Mouse (Mus musculus) effector memory CD4-positive, alpha-beta T cell, adult 5 months (primary cell): ENCODE measurements around the gene Pias4. TPM values are rescaled to one million over a fixed set of nuclear protein-coding genes. Genes with fewer than 3 reads are reported as not detected.

ENCODE experiments used
- polyA plus RNA-seq: library from polyadenylated mRNA; unstranded; fragments of 100-300 nt; shearing (Covaris generic); gene quantifications from one replicate; pipeline ENCODE4 v1.2.1, GENCODE M21; 2017

The Pias4 gene
- 39.4 TPM for polyA plus RNA-seq

DNA sequence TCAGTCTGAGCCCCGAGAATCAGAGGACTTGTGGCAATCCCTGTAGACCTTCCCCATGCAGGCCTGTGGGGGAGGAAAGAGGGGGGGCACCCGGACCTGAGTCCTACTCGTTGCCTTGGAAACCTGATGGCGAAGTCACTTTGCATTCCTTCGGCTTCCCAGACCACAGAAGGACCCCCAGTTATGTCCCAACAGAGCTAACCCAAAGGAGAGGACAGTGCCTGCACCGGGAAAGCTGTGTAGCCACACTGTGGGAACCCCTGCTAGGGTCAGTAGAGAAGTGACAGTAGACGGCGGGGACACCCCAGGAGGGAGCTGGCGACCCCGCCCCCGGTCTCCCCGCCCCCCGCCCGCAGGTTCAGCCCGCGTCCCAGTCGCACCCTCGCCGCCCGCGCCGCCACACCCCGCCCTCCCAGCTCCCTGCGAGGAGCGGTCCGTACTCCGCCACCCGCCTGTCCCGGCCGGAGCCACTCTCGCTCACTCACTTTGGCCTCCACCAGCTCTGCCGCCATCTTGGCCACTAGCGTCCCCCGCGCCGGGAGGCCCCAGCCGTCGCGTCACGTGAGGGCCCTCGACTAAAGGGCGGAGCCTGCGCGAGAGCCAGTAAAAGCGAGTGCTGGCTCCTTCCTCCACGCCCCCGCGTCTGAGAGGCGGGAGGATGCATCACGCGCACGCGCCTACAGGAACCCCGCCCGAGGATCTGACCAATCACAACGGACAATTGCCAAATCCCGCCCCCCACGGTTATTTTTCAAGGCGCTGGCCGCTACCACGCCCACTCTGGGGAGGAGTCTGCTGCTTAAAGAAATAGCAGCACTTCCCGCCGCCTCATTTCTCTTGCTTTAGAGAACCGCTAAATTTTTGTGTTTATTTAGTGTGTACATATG, at the start of gene Pias4:
TSS of gene Pias4 (minus strand) at position 724 of the 887 bp plus-strand sequence.

DNA sequence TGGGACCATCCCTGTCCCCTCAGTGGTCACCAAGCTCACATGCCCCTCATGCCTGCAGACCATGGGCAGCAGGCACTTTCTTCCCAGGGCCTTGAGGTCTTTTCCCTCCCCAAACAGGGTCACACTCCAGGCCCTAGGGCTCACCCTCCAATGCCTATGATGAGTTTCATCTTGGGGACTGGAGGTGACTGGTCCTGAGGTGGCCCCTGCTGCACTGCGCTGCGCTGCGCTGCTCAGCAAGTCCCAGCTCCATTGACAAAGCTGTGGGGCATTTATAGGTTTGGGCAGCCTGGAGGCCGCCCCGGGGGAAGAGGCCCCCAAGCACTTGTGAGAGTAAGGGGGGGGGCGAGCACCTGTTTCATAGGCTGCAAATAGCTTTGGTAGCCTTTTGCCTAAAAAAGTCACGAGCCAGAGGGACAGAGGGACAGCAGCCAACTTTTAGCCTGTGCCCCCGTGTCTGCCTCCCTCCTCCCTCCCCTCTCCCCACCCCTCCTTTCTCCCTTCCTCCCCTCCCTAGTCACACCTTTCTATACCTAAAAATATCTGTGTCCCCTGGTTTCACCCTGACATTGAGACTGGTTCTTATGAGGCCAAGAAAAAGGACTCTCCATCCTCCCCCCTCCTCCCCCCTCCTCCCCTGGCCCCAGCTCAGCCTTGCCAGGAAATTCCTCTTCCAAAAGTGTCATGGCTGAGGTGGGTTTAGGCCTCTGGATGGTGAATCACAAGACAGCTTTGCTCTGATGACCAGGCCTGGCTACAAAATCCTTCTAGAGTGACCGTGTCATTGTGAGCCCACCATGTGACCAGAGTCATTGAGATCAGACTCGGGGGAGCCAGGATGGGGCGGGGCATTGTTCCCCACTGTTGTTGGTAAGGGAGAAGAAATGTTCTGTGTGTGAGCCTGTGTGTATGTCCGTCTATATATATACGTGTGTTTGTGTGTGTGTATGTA, 34.4 kb upstream of the Pias4 start, which contains the start of gene Nmrk2:
TSS of gene Nmrk2 (minus strand) at position 245 of the 952 bp plus-strand sequence.

GRCm38 (mm10) chr10:81183805-81184204, 16.1 kb upstream of the Pias4 start, which contains the start of gene 4930442H23Rik:
4930442H23Rik (minus strand) TSS chr10:81183849.

GRCm38 (mm10) chr10:81182336-81183333, 14.9 kb upstream of the Pias4 start, which contains the start of gene Dapk3:
Dapk3 (plus strand) TSS chr10:81183005.

GRCm38 (mm10) chr10:81176466-81177271, 8.9 kb upstream of the Pias4 start, which contains the start of gene Eef2:
Eef2 (plus strand) TSS chr10:81176631.

GRCm38 (mm10) chr10:81134966-81135681, 32.6 kb downstream of the Pias4 start, which contains the start of gene Zbtb7a:
Zbtb7a (plus strand) TSS chr10:81135220.

GRCm38 (mm10) chr10:81105565-81106112, 62.1 kb downstream of the Pias4 start, which contains the start of gene Map2k2:
Map2k2 (plus strand) TSS chr10:81105915.

Other genes starting within 250 kb of the Pias4 start
- 12.7 TPM for gene Lmnb2, start 249.7 kb downstream of the Pias4 start, polyA plus RNA-seq
- 590 TPM for gene Gadd45b, start 237.8 kb downstream of the Pias4 start, polyA plus RNA-seq
- gene Gng7, start 153.0 kb downstream of the Pias4 start, polyA plus RNA-seq: 0.67 TPM
- gene Diras1, start 142.3 kb downstream of the Pias4 start, polyA plus RNA-seq: not detected
- 9.4 TPM for gene Slc39a3, start 130.5 kb downstream of the Pias4 start, polyA plus RNA-seq
- 64.8 TPM for gene Sgta, start 107.7 kb downstream of the Pias4 start, polyA plus RNA-seq
- gene Thop1, start 97.9 kb downstream of the Pias4 start, polyA plus RNA-seq: 6.2 TPM
- not detected for gene Creb3l3, start 69.0 kb downstream of the Pias4 start, polyA plus RNA-seq
- 147 TPM for gene Map2k2, start 62.0 kb downstream of the Pias4 start, polyA plus RNA-seq
- gene Zbtb7a, start 32.7 kb downstream of the Pias4 start, polyA plus RNA-seq: 74.9 TPM
- 872 TPM for gene Eef2, start 8.7 kb upstream of the Pias4 start, polyA plus RNA-seq
- 90.2 TPM for gene Dapk3, start 15.1 kb upstream of the Pias4 start, polyA plus RNA-seq
- gene 4930442H23Rik, start 15.9 kb upstream of the Pias4 start, polyA plus RNA-seq: 0.70 TPM
- 0.21 TPM for gene Nmrk2, start 34.1 kb upstream of the Pias4 start, polyA plus RNA-seq
- gene Atcay, start 62.9 kb upstream of the Pias4 start, polyA plus RNA-seq: 5.9 TPM
- gene Zfr2, start 65.2 kb upstream of the Pias4 start, polyA plus RNA-seq: 5.5 TPM
- 59.6 TPM for gene Matk, start 85.0 kb upstream of the Pias4 start, polyA plus RNA-seq
- 146 TPM for gene Mrpl54, start 99.0 kb upstream of the Pias4 start, polyA plus RNA-seq
- 40.4 TPM for gene Apba3, start 99.0 kb upstream of the Pias4 start, polyA plus RNA-seq
- gene Tjp3, start 123.7 kb upstream of the Pias4 start, polyA plus RNA-seq: 10.0 TPM
- 81.0 TPM for gene Pip5k1c, start 125.0 kb upstream of the Pias4 start, polyA plus RNA-seq
- gene Cactin, start 153.2 kb upstream of the Pias4 start, polyA plus RNA-seq: 42.4 TPM
- 14.6 TPM for gene Tbxa2r, start 160.8 kb upstream of the Pias4 start, polyA plus RNA-seq
- gene Gipc3, start 175.3 kb upstream of the Pias4 start, polyA plus RNA-seq: not detected
- gene Hmg20b, start 182.6 kb upstream of the Pias4 start, polyA plus RNA-seq: 27.3 TPM
- gene Mfsd12, start 189.6 kb upstream of the Pias4 start, polyA plus RNA-seq: 3.1 TPM
- not detected for gene 4930404N11Rik, start 197.9 kb upstream of the Pias4 start, polyA plus RNA-seq
- gene Fzr1, start 210.6 kb upstream of the Pias4 start, polyA plus RNA-seq: 46.9 TPM
- gene Dohh, start 216.5 kb upstream of the Pias4 start, polyA plus RNA-seq: 41.2 TPM
- 1.6 TPM for gene Gm48551, start 216.5 kb upstream of the Pias4 start, polyA plus RNA-seq
- 1.6 TPM for gene Gm48552, start 221.1 kb upstream of the Pias4 start, polyA plus RNA-seq
- gene Smim24, start 225.1 kb upstream of the Pias4 start, polyA plus RNA-seq: 1.1 TPM